Comparison of ENCODE assay signal across 10 mouse cellular contexts in the genomic region with DNA sequence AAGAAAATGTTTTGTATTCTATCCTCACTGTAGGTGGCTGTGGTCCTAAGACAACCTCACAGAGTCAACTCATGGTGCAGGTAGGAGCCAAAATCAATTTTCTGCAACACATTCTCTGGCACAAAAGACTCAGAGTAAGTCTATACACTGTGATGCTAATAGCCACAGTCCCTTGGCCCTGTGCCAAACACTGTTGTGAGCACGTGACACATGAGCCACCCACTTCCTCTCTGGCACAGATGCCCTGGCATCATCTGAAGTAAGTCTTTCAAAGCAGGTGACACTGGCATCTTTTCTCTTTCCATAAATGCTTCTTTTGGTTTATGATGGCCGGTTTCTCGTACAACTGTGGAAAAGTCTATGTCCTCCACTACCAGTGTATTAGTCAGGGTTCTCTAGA. TPM values are rescaled to one million over a fixed set of nuclear protein-coding genes. Genes with fewer than 3 reads are reported as not detected.
DNase-seq lines count a peak whose midpoint lies in the region; ATAC-seq and TF ChIP-seq lines count a peak whose summit lies in the region.
"Had no signal": no experiment of that assay in that cellular context is flagged by ENCODE, and none has a peak within 500 bp of the region (broad histone marks: within the 10 kb centered on the region; RNA-seq: fewer than 3 reads in every experiment).

No protein-coding gene starts in this region.

- no peak overlapping the region for H3K27ac ChIP-seq in lung, postnatal 0 days (ENCODE audit: low read length)
- H3K27ac ChIP-seq: limb, embryonic 12.5 days had no signal

- no peak for ATAC-seq in lung, postnatal 0 days
- peak; percentile 63 for ATAC-seq in megakaryocyte progenitor cell, adult 5-6 weeks (replicated peaks; ENCODE audit: poor library complexity)

- DNase-seq in cerebellum, postnatal 14 days: peak; percentile 22 to 63
- DNase-seq in cerebellum, adult 11 months: no peak
- DNase-seq in lung, postnatal 14 days: peak; percentile 51
- DNase-seq in lung, postnatal 0 days (ENCODE audit: low spot score): no peak
- DNase-seq in thymus, postnatal 0 days (ENCODE audit: low spot score): peak; percentile 82
- DNase-seq in kidney, adult 11 months: no peak
- DNase-seq in kidney, postnatal 14 days: no peak

- H3K36me3 ChIP-seq in lung, postnatal 0 days (ENCODE audit: insufficient read depth, low read length): no peaks in the 10 kb centered on the region
- H3K36me3 ChIP-seq: limb, embryonic 12.5 days had no signal

- no peaks in the 10 kb centered on the region for H3K9me3 ChIP-seq in lung, postnatal 0 days (ENCODE audit: low read length)
- H3K9me3 ChIP-seq: limb, embryonic 12.5 days had no signal

- no peak for TF ChIP-seq EP300 in lung, postnatal 0 days (IDR thresholded peaks at IDR 0.05)

- 66% methylated on average over 3 of the region's 3 CpGs for WGBS in lung, postnatal 0 days

- TF ChIP-seq CTCF in lung, postnatal 0 days (IDR thresholded peaks at IDR 0.05): no peak

- H3K4me2 ChIP-seq in lung, postnatal 0 days (replicated peaks; ENCODE audit: low read depth, low read length): no peak overlapping the region
- H3K4me2 ChIP-seq: limb, embryonic 12.5 days had no signal

- no peaks in the 10 kb centered on the region for H3K4me1 ChIP-seq in lung, postnatal 0 days (ENCODE audit: insufficient read depth, low read depth, low read length)
- H3K4me1 ChIP-seq: limb, embryonic 12.5 days had no signal

- H3K9ac ChIP-seq in lung, postnatal 0 days (replicated peaks; ENCODE audit: low read depth): no peak overlapping the region
- H3K9ac ChIP-seq: limb, embryonic 12.5 days had no signal

- no peak overlapping the region for H3K4me3 ChIP-seq in lung, postnatal 0 days (ENCODE audit: low read depth, low read length)
- H3K4me3 ChIP-seq: erythroblast, embryonic 14.5 days; limb, embryonic 12.5 days had no signal

- H3K27me3 ChIP-seq in lung, postnatal 0 days (replicated peaks; ENCODE audit: insufficient read depth, low read length): no peaks in the 10 kb centered on the region
- H3K27me3 ChIP-seq: limb, embryonic 12.5 days had no signal

RNA-seq across cellular contexts. Expression of a gene that starts 23.4 kb away (rescaled TPM):
- 1.3 and 1.4 TPM in 2 replicates for polyA plus RNA-seq in lung, postnatal 0 days (2015; fragmentation: Nextera tagmentation; extraction: Ambion mirVana)
- 24.1 and 30.4 TPM in 2 replicates for total RNA-seq in megakaryocyte progenitor cell, adult 5-6 weeks (2015)
- total RNA-seq in megakaryocyte progenitor cell, adult 5-6 weeks (2017): 16.3 and 26.6 TPM in 2 replicates
- polyA plus RNA-seq in thymus, postnatal 0 days (2015; fragmentation: Nextera tagmentation; extraction: Ambion mirVana): 4.1 and 4.3 TPM in 2 replicates
- polyA plus RNA-seq: erythroblast, embryonic 14.5 days had no signal

RNA-seq across cellular contexts. Expression of a gene that starts 43.1 kb away (rescaled TPM):
- polyA plus RNA-seq in lung, postnatal 0 days (2015; fragmentation: Nextera tagmentation; extraction: Ambion mirVana): 58.1 and 60.5 TPM in 2 replicates
- total RNA-seq in megakaryocyte progenitor cell, adult 5-6 weeks (2015): 33.0 and 46.8 TPM in 2 replicates
- total RNA-seq in megakaryocyte progenitor cell, adult 5-6 weeks (2017): 31.1 and 37.6 TPM in 2 replicates
- 26.9 and 29.1 TPM in 2 replicates for polyA plus RNA-seq in thymus, postnatal 0 days (2015; fragmentation: Nextera tagmentation; extraction: Ambion mirVana)

Comparison
In these comparisons a context has a peak if more than half of its experiments do, and no peak if none do; other contexts are left out.
1. DNase-seq: peak in cerebellum, postnatal 14 days (2 of 2), lung, postnatal 14 days (single experiment) and thymus, postnatal 0 days (single experiment); none in cerebellum, adult 11 months (single experiment), lung, postnatal 0 days (single experiment), kidney, adult 11 months (single experiment) and kidney, postnatal 14 days (single experiment).